Mouse (Mus musculus) bone marrow, adult 2 months (tissue): Measurements from ENCODE around the gene Lrpprc.

Experiments
- CTCF ChIP-seq: fragments of 200-500 bp; IDR thresholded peaks from 2 replicates; pipeline ENCODE4 v1.5.1; 2011; ENCODE audit warnings: low read length, control low read depth; ENCODE audit not compliant: control insufficient read depth, insufficient read depth
- POLR2A ChIP-seq: fragments of 200-500 bp; IDR thresholded peaks from 2 replicates; pipeline ENCODE4 v1.6.1; 2011; ENCODE audit warnings: low read depth, mild to moderate bottlenecking, control low read depth, low read length, borderline replicate concordance; ENCODE audit not compliant: control insufficient read depth

DNA sequence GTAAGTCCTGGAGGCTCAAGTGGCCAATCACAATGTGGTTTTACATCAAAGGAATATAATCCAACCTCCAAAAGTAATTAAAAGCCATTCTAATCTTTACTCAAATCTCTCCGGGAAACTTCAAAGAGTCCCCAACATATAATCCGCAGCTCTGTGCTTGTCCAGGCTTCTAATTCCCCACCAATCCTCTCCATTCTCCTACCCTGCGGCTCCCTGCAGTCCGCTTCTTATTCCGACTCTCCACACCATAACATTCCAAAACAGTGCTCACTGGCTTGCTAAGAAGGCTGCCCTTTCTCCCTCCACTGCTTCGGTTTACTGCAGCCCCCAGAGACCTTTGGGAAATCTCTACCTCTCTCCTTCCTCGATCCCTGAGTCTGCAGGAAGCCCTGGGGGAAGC, 116.5 kb downstream of the Lrpprc start:
- TF ChIP-seq CTCF, result no peak
- no peak for TF ChIP-seq POLR2A
